Mouse (Mus musculus) adrenal gland, postnatal 14 days (tissue): Measurements from ENCODE around the gene Sstr5. TPM values are rescaled to one million over a fixed set of nuclear protein-coding genes. Genes with fewer than 3 reads are reported as not detected.

Source experiments
- total RNA-seq: library from RNA; stranded (reverse); gene quantifications from 2 replicates; pipeline ENCODE4 v1.2.3, GENCODE M21; 2021

Gene Sstr5
- total RNA-seq, 1 experiment from 2014 or later, result not detected

Other genes starting within 250 kb of the Sstr5 start
- gene Baiap3, start 240.9 kb downstream of the Sstr5 start, total RNA-seq, result 12.1 and 12.6 TPM in 2 replicates
- 232 and 245 TPM in 2 replicates for gene Ube2i, start 222.7 kb downstream of the Sstr5 start, total RNA-seq
- gene Prss34, start 198.9 kb downstream of the Sstr5 start, total RNA-seq, result 1.2 and 1.3 TPM in 2 replicates
- gene Prss28, start 188.6 kb downstream of the Sstr5 start, total RNA-seq, result not detected in 2 replicates
- gene Prss29, start 178.6 kb downstream of the Sstr5 start, total RNA-seq, result not detected in 2 replicates
- 2.1 and 2.9 TPM in 2 replicates for gene Tpsab1, start 151.7 kb downstream of the Sstr5 start, total RNA-seq
- gene Tpsb2, start 131.0 kb downstream of the Sstr5 start, total RNA-seq, result 5.3 and 6.6 TPM in 2 replicates
- not detected in 2 replicates for gene Tpsg1, start 128.0 kb downstream of the Sstr5 start, total RNA-seq
- gene Cacna1h, start 63.5 kb downstream of the Sstr5 start, total RNA-seq, result 38.4 and 45.4 TPM in 2 replicates
- not detected in 2 replicates for gene Tekt4, start 42.7 kb downstream of the Sstr5 start, total RNA-seq
- 1.4 and 1.6 TPM in 2 replicates for gene Sox8, start 73.4 kb upstream of the Sstr5 start, total RNA-seq
- 40.2 and 40.6 TPM in 2 replicates for gene Lmf1, start 81.8 kb upstream of the Sstr5 start, total RNA-seq
- not detected in 2 replicates for gene Gng13, start 219.9 kb upstream of the Sstr5 start, total RNA-seq
- gene Chtf18, start 230.1 kb upstream of the Sstr5 start, total RNA-seq, result 4.4 and 5.0 TPM in 2 replicates
- gene Rpusd1, start 230.4 kb upstream of the Sstr5 start, total RNA-seq, result 9.9 and 10.7 TPM in 2 replicates
- not detected in 2 replicates for gene Mslnl, start 238.8 kb upstream of the Sstr5 start, total RNA-seq